In genomic region chr17:56326153-56327147, GRCm38 (mm10) we compare ENCODE assay signal across 1 mouse cellular context.
TF ChIP-seq lines count a peak whose summit lies in the region.

No protein-coding gene starts in this region.

TF ChIP-seq in ES-E14, 5 proteins besides CTCF, POLR2A, EP300 and RAD21 (continued from another document):
- TF ChIP-seq HCFC1 (IDR thresholded peaks at IDR 0.05; ENCODE audit: borderline replicate concordance, insufficient read depth, low read length) (no peak), ZNF384 (IDR thresholded peaks at IDR 0.05; ENCODE audit: low read depth, low read length) (no peak), ZC3H11A (IDR thresholded peaks at IDR 0.05; ENCODE audit: borderline replicate concordance, low read depth, low read length) (no peak), CHD2 (IDR thresholded peaks at IDR 0.05; ENCODE audit: low read depth, low read length) (no peak)
